Mouse (Mus musculus) erythroblast, embryonic 14.5 days (primary cell): ENCODE measurements around the gene Edn3.

Experiments
- GATA1 ChIP-seq: IDR thresholded peaks from 2 replicates; pipeline ENCODE4 v1.6.1; 2012; ENCODE audit warnings: low read length, inconsistent platforms, mixed read lengths
- TAL1 ChIP-seq: IDR thresholded peaks from 3 replicates; pipeline ENCODE4 v1.6.1; 2012; ENCODE audit warnings: low read length, inconsistent platforms, mixed read lengths

GRCm38 (mm10) chr2:174820286-174820685 lies 59.9 kb downstream of the Edn3 start:
- TF ChIP-seq GATA1 (no peak), TAL1 (no peak)
